Mouse (Mus musculus) lung, embryonic 15.5 days (tissue): ENCODE data around the gene Gtf3c1. TPM values are rescaled to one million over a fixed set of nuclear protein-coding genes. Genes with fewer than 3 reads are reported as not detected.

Experiments
- ATAC-seq: fragments of 200-750 bp; cut with Nextera tagmentation; 2 replicates; pipeline ENCODE4 v1.8.0; 2017; ENCODE audit warnings: moderate number of reproducible peaks, borderline replicate concordance; ENCODE audit not compliant: low FRiP score, low TSS enrichment; ENCODE audit errors: extremely low read depth
- H3K27ac ChIP-seq: fragments of 300-500 bp; sonication (generic); 2 replicates; pipeline ENCODE4 v1.5.1; 2015; ENCODE audit warnings: moderate library complexity, mild to moderate bottlenecking, inconsistent platforms
- H3K27me3 ChIP-seq: fragments of 300-500 bp; sonication (generic); 2 replicates; pipeline ENCODE4 v1.6.1; 2015; ENCODE audit warnings: inconsistent platforms
- H3K36me3 ChIP-seq: fragments of 300-500 bp; sonication (generic); 2 replicates; pipeline ENCODE4 v1.6.1; 2015; ENCODE audit warnings: inconsistent platforms
- H3K4me1 ChIP-seq: fragments of 300-500 bp; sonication (generic); 2 replicates; pipeline ENCODE4 v1.6.1; 2015; ENCODE audit warnings: inconsistent platforms
- H3K4me2 ChIP-seq: fragments of 300-500 bp; sonication (generic); 2 replicates; pipeline ENCODE4 v1.6.1; 2015; ENCODE audit warnings: inconsistent platforms, mild to moderate bottlenecking, moderate library complexity
- H3K4me3 ChIP-seq: fragments of 300-500 bp; sonication (generic); 2 replicates; pipeline ENCODE4 v1.5.1; 2015; ENCODE audit warnings: mild to moderate bottlenecking, inconsistent platforms
- H3K9ac ChIP-seq: fragments of 300-500 bp; sonication (generic); 2 replicates; pipeline ENCODE4 v1.6.1; 2015; ENCODE audit warnings: inconsistent platforms
- H3K9me3 ChIP-seq: fragments of 300-500 bp; sonication (generic); 2 replicates; pipeline ENCODE4 v1.6.1; 2016; ENCODE audit warnings: inconsistent platforms
- WGBS: fragments of 180-500 bp; shearing (Covaris S2); methylation state at CpG from one replicate; pipeline ENCODE4 v1.1.7; 2015; 5-methylcytosine and 5-hydroxymethylcytosine counted together
- polyA plus RNA-seq: library from polyadenylated mRNA; unstranded; fragments of >200 nt; fragmentation: Nextera tagmentation; extraction: Ambion mirVana; gene quantifications from 2 replicates; pipeline ENCODE4 v1.2.1, GENCODE M21; 2015

Gene Gtf3c1
- polyA plus RNA-seq, 1 experiment from 2014 or later, result 29.5 TPM

- ATAC-seq, result no peak
- H3K4me1 ChIP-seq, result no peaks in the 10 kb centered on the region
- no peak overlapping the region for H3K4me3 ChIP-seq
- no peak overlapping the region for H3K9ac ChIP-seq
- H3K27me3 ChIP-seq, result no peaks in the 10 kb centered on the region
- 65% methylated on average over 5 of the region's 5 CpGs for WGBS
- no peak overlapping the region for H3K27ac ChIP-seq
- H3K36me3 ChIP-seq, result peaks cover 99% of the 10 kb centered on the region
- 0 out of 2 replicates have a peak, but pooled peaks cover 2% of the 10 kb centered on the region for H3K9me3 ChIP-seq
- no peak overlapping the region for H3K4me2 ChIP-seq
Observed at GRCm38 (mm10) chr7:125694056-125694455, 13.5 kb downstream of the Gtf3c1 start.

- Histone ChIP-seq H3K4me1 (no peaks in the 10 kb centered on the region), H3K36me3 (peaks cover 84% of the 10 kb centered on the region), H3K27ac (no peak overlapping the region), H3K9ac (no peak overlapping the region), H3K27me3 (no peaks in the 10 kb centered on the region), H3K4me2 (no peak overlapping the region), H3K4me3 (no peak overlapping the region), H3K9me3 (no peaks in the 10 kb centered on the region)
- no peak for ATAC-seq
- whole genome bisulfite sequencing, result 82% methylated on average over 4 of the region's 4 CpGs
Observed at GRCm38 (mm10) chr7:125690516-125690915, 17.1 kb downstream of the Gtf3c1 start.

GRCm38 (mm10) chr7:125679936-125680335, 27.6 kb downstream of the Gtf3c1 start:
- Histone ChIP-seq H3K4me2 (no peak overlapping the region), H3K27ac (no peak overlapping the region), H3K9ac (no peak overlapping the region), H3K36me3 (peaks cover 88% of the 10 kb centered on the region), H3K4me1 (no peaks in the 10 kb centered on the region), H3K9me3 (no peaks in the 10 kb centered on the region), H3K27me3 (no peaks in the 10 kb centered on the region), H3K4me3 (no peak overlapping the region)
- 90% methylated on average over 9 of the region's 9 CpGs for WGBS
- no peak for ATAC-seq

- H3K4me2 ChIP-seq, result no peak overlapping the region
- 72% methylated on average over 8 of the region's 8 CpGs for WGBS
- H3K36me3 ChIP-seq, result peaks cover 92% of the 10 kb centered on the region
- ATAC-seq, result no peak
- H3K4me3 ChIP-seq, result no peak overlapping the region
- no peaks in the 10 kb centered on the region for H3K27me3 ChIP-seq
- no peak overlapping the region for H3K27ac ChIP-seq
- H3K9me3 ChIP-seq, result no peaks in the 10 kb centered on the region
- H3K4me1 ChIP-seq, result no peaks in the 10 kb centered on the region
- no peak overlapping the region for H3K9ac ChIP-seq
Observed at GRCm38 (mm10) chr7:125678756-125679155, 28.8 kb downstream of the Gtf3c1 start.

- H3K9me3 ChIP-seq, result no peaks in the 10 kb centered on the region
- no peaks in the 10 kb centered on the region for H3K4me1 ChIP-seq
- no peak overlapping the region for H3K4me3 ChIP-seq
- H3K36me3 ChIP-seq, result peaks cover 99% of the 10 kb centered on the region
- WGBS, result 82% methylated on average over 2 of the region's 2 CpGs
- H3K9ac ChIP-seq, result no peak overlapping the region
- no peaks in the 10 kb centered on the region for H3K27me3 ChIP-seq
- no peak overlapping the region for H3K4me2 ChIP-seq
- ATAC-seq, result no peak
- H3K27ac ChIP-seq, result no peak overlapping the region
Observed at GRCm38 (mm10) chr7:125674916-125675315, 32.7 kb downstream of the Gtf3c1 start.

GRCm38 (mm10) chr7:125671396-125671795, 36.2 kb downstream of the Gtf3c1 start:
- Histone ChIP-seq H3K27me3 (no peaks in the 10 kb centered on the region), H3K36me3 (peaks cover 96% of the 10 kb centered on the region), H3K4me2 (no peak overlapping the region), H3K4me1 (no peaks in the 10 kb centered on the region), H3K27ac (no peak overlapping the region), H3K9ac (no peak overlapping the region), H3K9me3 (no peaks in the 10 kb centered on the region), H3K4me3 (no peak overlapping the region)
- ATAC-seq, result no peak
- whole genome bisulfite sequencing, result 88% methylated on average over 8 of the region's 8 CpGs

GRCm38 (mm10) chr7:125670865-125671264, 36.7 kb downstream of the Gtf3c1 start:
- no peak for ATAC-seq
- Histone ChIP-seq H3K9me3 (no peaks in the 10 kb centered on the region), H3K4me3 (no peak overlapping the region), H3K36me3 (peaks cover 96% of the 10 kb centered on the region), H3K27me3 (no peaks in the 10 kb centered on the region), H3K27ac (no peak overlapping the region), H3K4me1 (no peaks in the 10 kb centered on the region), H3K9ac (no peak overlapping the region), H3K4me2 (no peak overlapping the region)
- 83% methylated on average over 6 of the region's 6 CpGs for WGBS

- no peak overlapping the region for H3K9ac ChIP-seq
- no peak overlapping the region for H3K4me3 ChIP-seq
- H3K9me3 ChIP-seq, result no peaks in the 10 kb centered on the region
- no peaks in the 10 kb centered on the region for H3K27me3 ChIP-seq
- no peak overlapping the region for H3K27ac ChIP-seq
- WGBS, result 74% methylated on average over 3 of the region's 3 CpGs
- ATAC-seq, result no peak
- no peaks in the 10 kb centered on the region for H3K4me1 ChIP-seq
- no peak overlapping the region for H3K4me2 ChIP-seq
- H3K36me3 ChIP-seq, result peaks cover 90% of the 10 kb centered on the region
Observed at GRCm38 (mm10) chr7:125663654-125664053, 43.9 kb downstream of the Gtf3c1 start.

GRCm38 (mm10) chr7:125657511-125657910, 50.1 kb downstream of the Gtf3c1 start:
- no peak for ATAC-seq
- Histone ChIP-seq H3K4me3 (no peak overlapping the region), H3K36me3 (peaks cover 97% of the 10 kb centered on the region), H3K27ac (no peak overlapping the region), H3K27me3 (no peaks in the 10 kb centered on the region), H3K9ac (no peak overlapping the region), H3K9me3 (no peaks in the 10 kb centered on the region), H3K4me2 (no peak overlapping the region), H3K4me1 (no peaks in the 10 kb centered on the region)
- WGBS, result 90% methylated on average over 6 of the region's 6 CpGs

- WGBS, result 100% methylated on average over 1 of the region's 1 CpGs
- Histone ChIP-seq H3K4me1 (peaks cover 3% of the 10 kb centered on the region; the same call in 1 of the 2 replicates), H3K27me3 (no peaks in the 10 kb centered on the region), H3K9me3 (no peaks in the 10 kb centered on the region), H3K36me3 (peaks cover 99% of the 10 kb centered on the region), H3K27ac (no peak overlapping the region), H3K9ac (no peak overlapping the region), H3K4me2 (no peak overlapping the region), H3K4me3 (no peak overlapping the region)
- ATAC-seq, result no peak
Observed at GRCm38 (mm10) chr7:125649013-125649412, 58.6 kb downstream of the Gtf3c1 start.

GRCm38 (mm10) chr7:125645413-125645812, 62.2 kb downstream of the Gtf3c1 start:
- Histone ChIP-seq H3K9ac (no peak overlapping the region), H3K36me3 (peaks cover 99% of the 10 kb centered on the region), H3K4me2 (no peak overlapping the region), H3K27me3 (no peaks in the 10 kb centered on the region), H3K9me3 (no peaks in the 10 kb centered on the region), H3K4me1 (peaks cover 7% of the 10 kb centered on the region; the same call in 1 of the 2 replicates), H3K4me3 (no peak overlapping the region), H3K27ac (no peak overlapping the region)
- WGBS, result 82% methylated on average over 7 of the region's 7 CpGs
- no peak for ATAC-seq

GRCm38 (mm10) chr7:125643880-125644279, 63.7 kb downstream of the Gtf3c1 start:
- WGBS, result 73% methylated on average over 6 of the region's 6 CpGs
- no peak overlapping the region for H3K4me2 ChIP-seq
- no peak for ATAC-seq
- no peaks in the 10 kb centered on the region for H3K27me3 ChIP-seq
- no peak overlapping the region for H3K27ac ChIP-seq
- H3K4me3 ChIP-seq, result no peak overlapping the region
- peaks cover 7% of the 10 kb centered on the region; the same call in 1 of the 2 replicates for H3K4me1 ChIP-seq
- H3K9me3 ChIP-seq, result no peaks in the 10 kb centered on the region
- H3K9ac ChIP-seq, result no peak overlapping the region
- H3K36me3 ChIP-seq, result peaks cover 95% of the 10 kb centered on the region

GRCm38 (mm10) chr7:125638870-125639386, 68.7 kb downstream of the Gtf3c1 start:
- WGBS, result 36% methylated on average over 9 of the region's 9 CpGs
- no peaks in the 10 kb centered on the region for H3K9me3 ChIP-seq
- no peak overlapping the region for H3K27ac ChIP-seq
- H3K4me1 ChIP-seq, result peaks cover 21% of the 10 kb centered on the region
- H3K27me3 ChIP-seq, result no peaks in the 10 kb centered on the region
- ATAC-seq, result no peak
- H3K4me3 ChIP-seq, result no peak overlapping the region
- no peak overlapping the region for H3K4me2 ChIP-seq
- no peak overlapping the region for H3K9ac ChIP-seq
- peaks cover 46% of the 10 kb centered on the region for H3K36me3 ChIP-seq
